Mouse (Mus musculus) c-Kit-negative CD71-positive TER-119-positive erythroid progenitor cells, embryonic 14.5 days (primary cell): Measurements from ENCODE around the gene Olfr1322.

Source experiments
- DNase-seq: peaks from one replicate; pipeline ENCODE4 v3.0.0-alpha.2; 2013; ENCODE audit warnings: low read depth, low spot score

Olfr1322 gene

GRCm38 (mm10) chrX:49891383-49891782, at the start of gene Olfr1322:
Gene Olfr1322, minus strand, starts transcription at chrX:49891483.
- DNase-seq, result no peak

GRCm38 (mm10) chrX:49877651-49878349, 13.5 kb downstream of the Olfr1322 start:
- no peak for DNase-seq
